ENCODE assay signal across 14 mouse cellular contexts in the genomic region with DNA sequence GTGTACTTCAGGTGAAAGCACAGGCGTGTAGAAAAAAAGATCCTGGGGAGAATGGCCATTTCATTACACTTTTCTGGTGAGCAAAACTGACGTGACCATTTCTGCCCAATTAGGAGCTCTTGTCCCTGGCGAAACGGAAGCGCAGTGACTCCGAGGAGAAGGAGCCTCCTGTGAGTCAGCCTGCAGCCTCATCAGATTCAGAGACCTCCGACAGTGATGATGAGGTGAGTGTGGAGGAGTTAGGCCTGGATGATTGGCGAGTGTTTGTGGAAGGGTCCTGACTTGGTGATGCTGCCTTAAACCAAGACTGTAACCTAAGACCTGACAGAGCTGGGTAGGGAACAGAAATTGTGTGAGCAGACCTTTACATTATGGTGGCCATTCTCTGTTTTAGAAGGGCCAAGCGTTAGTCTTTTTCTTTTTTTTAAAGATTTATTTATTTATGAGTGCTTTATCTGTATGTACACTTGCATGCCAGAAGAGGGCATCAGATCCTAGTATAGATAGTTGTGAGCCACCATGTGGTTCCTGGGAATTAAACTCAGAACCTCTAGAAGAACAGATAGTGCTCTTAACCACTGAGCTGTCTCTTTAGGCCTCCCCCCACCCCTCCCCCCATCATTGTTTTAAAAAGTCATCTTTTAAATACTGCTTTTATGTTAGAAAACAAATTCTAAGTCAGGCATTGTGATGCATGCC. TPM values are rescaled to one million over a fixed set of nuclear protein-coding genes. Genes with fewer than 3 reads are reported as not detected.
A peak's percentile ranks its signal among the peaks of the same experiment; 100 is the strongest.
DNase-seq lines count a peak whose midpoint lies in the region; TF ChIP-seq lines count a peak whose summit lies in the region.
"Had no signal": no experiment of that assay in that cellular context is flagged by ENCODE, and none has a peak within 500 bp of the region (broad histone marks: within the 10 kb centered on the region; RNA-seq: fewer than 3 reads in every experiment).

No protein-coding gene starts in this region.

- peak; percentile 57 for TF ChIP-seq CTCF in left cerebral cortex, adult 2 months (IDR thresholded peaks at IDR 0.05)
- no peak for TF ChIP-seq CTCF in thymus, adult 2 months (IDR thresholded peaks at IDR 0.05; ENCODE audit: borderline replicate concordance, control insufficient read depth, extremely low read depth, insufficient read depth, low read length, poor library complexity)

- H3K4me1 ChIP-seq in thymus, adult 2 months (replicated peaks; ENCODE audit: control insufficient read depth, insufficient read depth, low read length) = no peaks in the 10 kb centered on the region
- H3K4me1 ChIP-seq: hindbrain, embryonic 13.5 days; lung, embryonic 15.5 days had no signal

- TF ChIP-seq POLR2A in thymus, adult 2 months (IDR thresholded peaks at IDR 0.05; ENCODE audit: control insufficient read depth, extremely low read depth, insufficient read depth, low read length, poor library complexity) = no peak

- intact Hi-C loops in left cerebral cortex, adult 2 months (cut with DNase I) = no loop called here

- H3K4me3 ChIP-seq in left cerebral cortex, adult 2 months = no peak overlapping the region
- no peak overlapping the region for H3K4me3 ChIP-seq in thymus, adult 2 months (ENCODE audit: control insufficient read depth, insufficient read depth, low read length)
- H3K4me3 ChIP-seq: heart, embryonic 10.5 days; hindbrain, embryonic 13.5 days; lung, embryonic 15.5 days; myocyte had no signal

- no peaks in the 10 kb centered on the region for H3K27me3 ChIP-seq in thymus, adult 2 months (ENCODE audit: control insufficient read depth, insufficient read depth, low read length)
- H3K27me3 ChIP-seq: hindbrain, embryonic 13.5 days; lung, embryonic 15.5 days had no signal

- 95% methylated on average over 9 of the region's 9 CpGs for WGBS in thymus, adult 2 months

- no peak overlapping the region for H3K27ac ChIP-seq in left cerebral cortex, adult 2 months
- H3K27ac ChIP-seq in thymus, adult 2 months (ENCODE audit: control insufficient read depth, insufficient read depth, low read length) = no peak overlapping the region
- H3K27ac ChIP-seq: heart, embryonic 10.5 days; hindbrain, embryonic 13.5 days; lung, embryonic 15.5 days had no signal

- H3K36me3 ChIP-seq in thymus, adult 2 months (ENCODE audit: control insufficient read depth, insufficient read depth, low read length) = peaks cover 13% of the 10 kb centered on the region

- DNase-seq in cerebellum, adult 9-10 months = peak; percentile 18
- no peak for DNase-seq in cerebellum, postnatal 36 days
- no peak for DNase-seq in left cerebral cortex, adult 2 months (ENCODE audit: extremely low spot score in 1 of 2, low spot score in 2 of 2)
- no peak for DNase-seq in left cerebral cortex, adult 18-20 months (ENCODE audit: low spot score in 2 of 2)
- peak; percentile 53 for DNase-seq in ES-CJ7 (ENCODE audit: low read depth, low spot score)
- DNase-seq in lung, postnatal 4 days = peak; percentile 62 to 74
- no peak for DNase-seq in thymus, adult 2 months
- DNase-seq in frontal cortex, adult 2 months (ENCODE audit: extremely low spot score in 1 of 2, low spot score in 1 of 2) = no peak
- DNase-seq: cerebellum, postnatal 25 days; kidney, postnatal 36 days had no signal

RNA-seq across cellular contexts. Expression of a gene that starts 17.3 kb away (rescaled TPM):
- total RNA-seq in left cerebral cortex, adult 2 months (2021) = 10 to 100 TPM; 61.4 to 62.5 TPM
- total RNA-seq in left cerebral cortex, adult 18-20 months (2021) = 10 to 100 TPM; 53.3 to 61.3 TPM
- polyA plus RNA-seq in thymus, adult 2 months (2012; rRNA removed) = 17.3 and 21.0 TPM in 2 replicates
- 41.0 and 41.8 TPM in 2 replicates for polyA plus RNA-seq in frontal cortex, adult 2 months (2012; rRNA removed)

RNA-seq across cellular contexts. Expression of a gene that starts 29.5 kb away (rescaled TPM):
- 10 to 100 TPM; 32.5 to 35.5 TPM for total RNA-seq in left cerebral cortex, adult 2 months (2021)
- total RNA-seq in left cerebral cortex, adult 18-20 months (2021) = 10 to 100 TPM; 29.8 to 31.9 TPM
- polyA plus RNA-seq in thymus, adult 2 months (2012; rRNA removed) = 4.1 and 5.0 TPM in 2 replicates
- 20.8 and 21.7 TPM in 2 replicates for polyA plus RNA-seq in frontal cortex, adult 2 months (2012; rRNA removed)

RNA-seq across cellular contexts. Expression of a gene that starts 50.0 kb away (rescaled TPM):
- total RNA-seq in left cerebral cortex, adult 2 months (2021) = 100 to 1,000 TPM; 186 to 195 TPM
- 100 to 1,000 TPM; 179 to 201 TPM for total RNA-seq in left cerebral cortex, adult 18-20 months (2021)
- polyA plus RNA-seq in thymus, adult 2 months (2012; rRNA removed) = 4.8 and 4.9 TPM in 2 replicates
- polyA plus RNA-seq in frontal cortex, adult 2 months (2012; rRNA removed) = 158 and 164 TPM in 2 replicates

Comparison
In these comparisons a context has a peak if more than half of its experiments do, and no peak if none do; other contexts are left out.
1. DNase-seq: peak in cerebellum, adult 9-10 months (single experiment), ES-CJ7 (single experiment) and lung, postnatal 4 days (2 of 2); none in cerebellum, postnatal 36 days (0 of 2), left cerebral cortex, adult 2 months (0 of 2), left cerebral cortex, adult 18-20 months (0 of 2), thymus, adult 2 months (single experiment) and frontal cortex, adult 2 months (0 of 2).